Mouse (Mus musculus) T-helper 1 cell (primary cell): ENCODE results near the gene Wiz.

Experiments
- in situ Hi-C: fragments of 300-600 bp; cut with MboI, MseI; formaldehyde crosslinking; loops from one replicate; pipeline ENCODE4 v1.15.1; 2025; ENCODE audit warnings: high pct_unique_total_duplicates

Gene Wiz

DNA sequence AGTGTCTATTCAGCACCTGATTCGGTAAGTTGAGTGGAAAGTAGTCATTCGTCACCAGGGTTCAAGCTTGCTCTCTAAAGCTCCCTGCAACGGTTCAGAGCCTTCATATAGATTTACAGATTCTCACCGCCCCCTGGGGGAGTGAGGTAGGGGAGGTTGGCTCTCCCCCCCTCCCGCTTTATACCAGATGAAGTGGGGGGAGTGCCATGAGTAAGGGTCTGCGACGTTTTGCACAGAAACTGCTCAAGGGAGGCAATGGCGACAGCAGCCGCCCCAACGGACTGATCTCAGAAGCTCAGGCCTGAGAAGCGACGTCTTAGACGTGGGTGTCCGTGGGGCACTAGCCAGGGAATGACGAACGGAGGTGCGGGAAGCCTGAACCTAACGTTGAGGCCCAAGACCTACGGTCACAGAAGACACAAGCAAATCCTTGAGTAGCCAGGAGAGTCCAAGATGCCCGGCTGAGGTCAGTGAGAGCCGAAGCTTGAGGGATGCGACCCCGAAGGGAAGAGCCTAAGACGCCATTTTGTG lies 39.3 kb downstream of the Wiz start:
- in situ Hi-C loops = no loop called here

DNA sequence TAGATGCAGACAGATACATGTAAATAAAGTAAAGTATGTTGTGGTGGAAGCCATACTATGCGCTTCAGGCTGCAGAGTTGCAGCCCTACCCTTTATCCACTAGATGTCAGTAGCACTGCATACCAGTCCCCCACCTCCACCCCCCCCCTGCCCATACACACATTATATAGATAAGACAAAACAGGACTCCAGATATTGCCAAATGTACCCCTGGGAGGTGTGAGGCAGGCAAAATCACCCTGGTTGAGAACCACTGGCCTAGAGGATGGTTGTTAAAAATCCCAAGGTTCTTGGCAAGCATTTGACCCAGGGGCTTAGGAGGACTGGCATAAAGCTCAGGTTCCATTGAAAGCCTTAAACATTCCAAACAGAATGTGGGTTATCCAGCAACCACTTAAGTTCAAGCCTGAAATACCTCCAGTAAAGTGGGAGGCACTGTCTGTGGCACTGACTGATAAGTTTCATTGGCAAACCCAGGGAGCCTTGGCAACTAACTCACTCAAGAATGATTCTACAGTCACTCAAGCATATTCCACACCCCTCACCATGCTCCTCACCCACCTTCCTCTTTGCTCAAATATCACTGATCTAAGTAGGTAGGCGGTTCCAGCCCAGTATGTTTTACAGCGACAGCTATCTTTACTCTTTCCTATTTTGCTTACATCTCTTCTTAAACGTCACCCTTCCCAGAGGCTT lies 40.1 kb downstream of the Wiz start:
- in situ Hi-C loops = no loop called here

- in situ Hi-C loops = no loop called here
Measured at GRCm38 (mm10) chr17:32348406-32348805, 40.8 kb downstream of the Wiz start.

- in situ Hi-C loops = loop anchor here (5.0 kb wide), 2 partner anchors 91 to 141 kb away; no protein-coding TSS in a partner anchor
Measured at GRCm38 (mm10) chr17:32341102-32341501, 48.1 kb downstream of the Wiz start.

DNA sequence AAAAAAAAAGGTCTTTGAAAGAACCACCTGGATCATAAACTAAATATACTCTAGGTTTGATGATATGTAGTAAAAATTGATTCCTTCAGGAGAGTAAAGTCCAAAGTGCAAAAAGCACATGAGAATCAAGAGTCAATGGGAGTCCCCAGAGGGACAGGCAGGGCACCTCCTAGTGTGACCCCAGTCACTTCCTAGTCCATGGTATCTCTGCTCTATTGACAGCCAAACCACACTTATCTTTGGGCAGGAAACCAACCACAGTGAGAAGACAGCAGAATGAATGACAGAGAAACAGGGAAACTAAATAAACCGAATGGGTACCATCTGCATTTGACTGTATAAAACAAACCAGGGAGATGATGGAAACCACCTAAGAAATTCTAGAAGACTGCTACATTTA lies 49.1 kb downstream of the Wiz start:
- in situ Hi-C loops = loop anchor here (5.0 kb wide), 2 partner anchors 92 to 142 kb away; no protein-coding TSS in a partner anchor

GRCm38 (mm10) chr17:32335869-32336268 lies 53.4 kb downstream of the Wiz start:
- in situ Hi-C loops = no loop called here

- in situ Hi-C loops = no loop called here
Measured at GRCm38 (mm10) chr17:32334921-32335320, 54.3 kb downstream of the Wiz start.

DNA sequence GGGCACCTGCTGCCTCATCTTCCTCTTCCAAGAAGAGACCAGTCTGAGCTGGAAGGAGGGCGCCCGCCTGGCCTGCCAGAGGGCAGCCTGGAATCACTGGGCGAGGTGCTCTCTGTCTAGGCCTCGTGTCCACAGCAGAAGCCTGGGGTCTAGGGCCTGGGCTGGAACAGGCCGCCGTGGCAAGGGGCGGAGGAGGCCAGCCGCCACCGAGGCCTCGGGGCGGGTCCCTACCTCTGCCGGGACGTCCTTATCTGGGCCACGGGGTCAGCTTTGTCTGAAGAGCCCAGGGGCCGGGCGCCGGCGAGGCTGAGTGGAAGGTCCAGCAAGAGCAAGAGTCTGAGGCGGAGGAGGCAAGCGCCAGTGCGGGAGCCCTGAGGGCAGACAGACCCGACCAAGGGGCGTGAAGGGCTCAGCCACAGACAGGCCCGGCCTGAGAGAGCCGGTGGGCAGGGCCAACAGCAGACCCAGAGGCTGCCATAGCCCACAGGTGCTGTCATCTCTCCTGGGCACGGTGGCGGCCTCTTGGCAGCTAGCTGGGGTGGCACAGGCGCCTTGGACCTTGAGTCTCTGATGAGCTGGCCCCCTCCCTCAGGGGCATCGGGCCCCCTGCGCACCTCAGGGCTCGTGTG lies 55.5 kb downstream of the Wiz start:
- in situ Hi-C loops = no loop called here

DNA sequence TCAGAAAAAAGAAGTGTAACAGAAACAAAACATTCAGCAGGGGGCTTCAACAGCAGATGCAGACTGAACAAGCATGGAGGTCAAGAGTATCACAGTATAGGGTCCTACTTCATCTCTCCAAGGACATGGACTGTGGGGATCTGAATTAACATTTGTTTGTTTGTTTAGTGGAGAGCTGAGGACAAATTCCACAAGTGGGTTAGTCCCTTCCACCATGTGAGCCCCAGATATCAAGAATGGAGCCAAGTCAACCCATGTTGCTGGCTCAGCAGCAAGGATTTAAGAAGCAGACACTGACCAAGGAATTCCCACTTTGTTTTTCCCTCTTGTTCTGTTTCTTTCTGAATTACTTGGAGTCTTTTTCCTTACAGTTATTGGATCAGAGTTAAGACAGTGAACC lies 61.7 kb downstream of the Wiz start:
- in situ Hi-C loops = no loop called here

DNA sequence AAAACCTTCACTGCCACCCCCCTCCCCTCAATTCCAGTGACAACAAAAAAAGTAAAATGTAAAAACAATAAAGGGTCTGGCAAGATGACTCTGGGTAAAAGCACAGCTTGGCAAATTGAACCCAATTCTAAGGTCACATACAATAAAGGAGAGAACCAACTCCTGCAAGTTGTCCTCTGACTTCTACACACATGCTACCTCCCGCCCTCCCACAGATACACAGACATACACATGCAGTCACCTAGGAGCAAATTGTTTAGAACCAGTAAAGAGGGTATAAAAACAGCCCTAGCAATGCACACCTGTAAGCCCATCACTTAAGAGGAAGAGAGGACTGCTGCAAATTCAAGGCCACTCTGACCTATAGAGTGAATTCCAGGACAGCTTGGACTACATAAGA lies 66.4 kb downstream of the Wiz start:
- in situ Hi-C loops = no loop called here

GRCm38 (mm10) chr17:32321836-32322235 lies 67.4 kb downstream of the Wiz start:
- in situ Hi-C loops = no loop called here

DNA sequence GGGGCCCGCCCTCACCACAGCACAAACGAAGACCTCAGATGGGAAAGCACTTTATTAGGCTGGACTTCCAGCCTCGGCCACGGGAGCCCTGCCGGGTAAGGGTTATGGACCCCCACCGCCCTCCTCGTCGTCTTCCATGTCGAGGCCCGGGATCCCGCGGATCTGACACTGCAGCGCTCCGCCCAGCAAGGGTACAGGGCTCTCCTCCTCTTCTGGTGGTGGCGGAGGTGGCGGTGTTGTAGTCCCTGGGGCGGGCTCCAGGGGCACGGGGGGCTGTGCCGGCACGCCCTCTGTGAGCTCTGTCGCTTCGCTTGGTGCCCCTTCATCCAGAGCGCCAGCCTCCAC lies 67.9 kb downstream of the Wiz start:
- in situ Hi-C loops = no loop called here

- in situ Hi-C loops = no loop called here
Measured at GRCm38 (mm10) chr17:32320597-32321389, 68.4 kb downstream of the Wiz start, which contains the start of gene Akap8. Akap8 (minus strand) TSS chr17:32321238.

DNA sequence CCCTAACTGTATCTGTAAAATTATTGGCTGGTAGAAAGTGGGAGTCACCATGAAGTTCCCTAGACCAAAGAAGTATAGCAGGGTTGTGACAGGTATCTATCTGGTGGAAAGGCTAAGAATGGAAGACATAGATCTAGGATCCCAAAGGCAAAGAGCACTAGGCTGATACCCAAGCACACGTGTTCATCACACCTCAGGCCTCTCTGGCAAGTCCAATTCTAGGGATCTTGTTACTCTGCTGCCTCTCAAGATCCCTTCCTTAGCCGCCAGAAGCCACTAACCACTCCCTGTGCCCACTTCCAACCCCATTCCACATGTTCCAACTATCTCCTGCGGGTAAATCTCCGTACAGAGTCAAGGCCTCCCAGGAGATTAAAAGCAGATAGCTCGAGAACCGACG lies 69.3 kb downstream of the Wiz start:
- in situ Hi-C loops = no loop called here

DNA sequence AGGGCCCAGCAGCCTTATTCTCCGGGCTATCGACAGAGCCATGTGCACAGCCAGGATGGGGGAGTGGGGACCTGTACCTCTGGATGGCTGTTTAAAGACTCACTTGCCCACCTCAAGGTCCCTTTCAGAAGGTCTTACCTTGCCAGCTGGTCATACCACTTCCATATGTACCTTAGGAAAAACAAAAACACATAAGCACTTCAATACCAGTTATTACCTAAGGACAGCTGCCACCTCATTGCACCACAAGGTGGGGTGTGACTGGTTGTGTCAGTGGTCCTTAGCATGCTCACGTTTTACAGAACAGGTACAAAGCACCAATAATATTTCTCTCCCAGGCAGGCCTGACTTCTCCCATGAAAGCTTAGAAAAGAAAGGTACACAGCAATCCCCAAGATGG lies 71.5 kb downstream of the Wiz start:
- in situ Hi-C loops = no loop called here

DNA sequence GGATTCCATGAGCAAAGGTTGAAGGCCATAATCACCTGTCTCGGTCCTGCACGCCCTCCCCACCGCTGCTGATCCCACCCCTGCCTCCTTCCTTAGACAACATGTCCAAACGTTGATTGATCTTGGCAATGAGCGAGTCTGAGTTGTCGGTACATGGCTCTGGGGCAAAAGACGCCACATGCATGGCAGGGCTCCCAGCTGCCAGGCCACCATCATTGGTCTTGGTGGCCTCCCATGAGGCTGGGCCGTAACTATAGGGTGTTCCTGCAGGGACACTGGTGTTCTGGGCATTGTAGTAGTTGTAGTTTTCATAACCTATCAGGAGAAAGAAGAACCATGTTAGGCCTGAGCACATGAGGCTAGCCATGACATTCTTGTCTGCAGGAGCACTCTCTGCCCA lies 72.2 kb downstream of the Wiz start:
- in situ Hi-C loops = no loop called here

- in situ Hi-C loops = no loop called here
Measured at GRCm38 (mm10) chr17:32315560-32315959, 73.7 kb downstream of the Wiz start.

GRCm38 (mm10) chr17:32313892-32314291 lies 75.3 kb downstream of the Wiz start:
- in situ Hi-C loops = no loop called here

- in situ Hi-C loops = no loop called here
Measured at GRCm38 (mm10) chr17:32312801-32313200, 76.4 kb downstream of the Wiz start.

- in situ Hi-C loops = loop anchor here (5.0 kb wide), 1 partner anchor 86 kb away; no protein-coding TSS in a partner anchor
Measured at GRCm38 (mm10) chr17:32307963-32308362, 81.3 kb downstream of the Wiz start.
